Mouse (Mus musculus) brain, adult 2 months (tissue): Measurements from ENCODE around the gene Spout1.

Experiments
- DNase-seq: peaks from one replicate; pipeline ENCODE4 v3.0.0; 2011; ENCODE audit warnings: low read depth, low spot score

Gene Spout1

GRCm38 (mm10) chr2:30130156-30130555 is 48.1 kb downstream of the Spout1 start:
- no peak for DNase-seq

- peak; percentile 81 for DNase-seq
These were observed 49.5 kb downstream of the Spout1 start for GRCm38 (mm10) chr2:30128789-30129188.

- peak; percentile 99 for DNase-seq
These were observed 53.6 kb downstream of the Spout1 start, which contains the start of gene Zer1 for GRCm38 (mm10) chr2:30124472-30125274. TSS of gene Zer1 (minus strand) at chr2:30124585.

DNA sequence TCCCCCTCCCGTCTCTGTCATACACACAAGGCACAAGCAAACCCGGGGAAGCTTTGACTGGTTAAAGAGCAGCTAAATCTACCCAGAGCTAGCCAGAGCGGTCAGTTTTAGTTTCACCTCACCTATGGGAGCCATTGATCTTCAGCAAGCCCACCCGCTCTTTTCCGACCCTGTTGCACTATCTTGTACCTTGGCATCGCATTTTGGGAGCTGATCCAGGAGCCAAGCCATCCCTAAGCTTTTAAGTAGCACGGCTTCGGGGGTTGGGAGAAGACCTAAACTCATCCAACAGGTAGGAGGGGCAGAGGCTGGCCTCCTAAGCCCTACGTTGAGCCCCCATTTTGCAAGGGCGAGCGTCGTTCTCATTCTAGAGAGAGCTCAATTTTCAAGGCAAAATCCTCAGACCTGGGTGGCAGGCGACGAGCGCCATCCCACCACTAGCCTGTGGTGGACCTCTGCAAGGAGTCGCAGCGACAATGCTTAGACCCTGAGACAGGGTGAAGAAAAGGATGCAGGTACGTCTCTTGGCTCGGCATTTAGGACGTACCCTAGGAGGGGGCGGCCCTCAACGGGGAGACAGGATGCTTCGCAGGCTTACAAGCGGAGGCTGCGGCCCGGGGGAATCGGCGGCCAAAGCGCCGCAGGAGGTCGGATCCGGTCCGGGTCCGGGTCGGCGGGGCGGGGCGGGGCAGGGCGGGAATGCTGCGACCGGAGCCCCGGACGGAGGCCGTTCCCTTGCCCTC is 54.4 kb downstream of the Spout1 start:
- peak; percentile 36 for DNase-seq
